Mouse (Mus musculus): ENCODE measurements around the gene Olfr1042. TPM values are rescaled to one million over a fixed set of nuclear protein-coding genes. Genes with fewer than 3 reads are reported as not detected.
"Not testable (repeated sequence)": the region's sequence is repeated elsewhere in the genome, so short reads cannot be mapped to it uniquely, and the experiment has no call there.

Olfr1042 gene
- not detected for total RNA-seq (2021)

GRCm38 (mm10) chr2:86161738-86162137 lies at the start of gene Olfr1042:
Gene Olfr1042 (minus strand): TSS chr2:86161838.
- DNase-seq, result no peak

- DNase-seq, result no peak
These were observed 41.3 kb upstream of the Olfr1042 start, which contains the start of gene Olfr1045 for GRCm38 (mm10) chr2:86202909-86203308. Gene Olfr1045 (minus strand): TSS chr2:86203009.

- DNase-seq, result no peak
These were observed 34.2 kb upstream of the Olfr1042 start for GRCm38 (mm10) chr2:86195863-86196262.

GRCm38 (mm10) chr2:86185583-86185982 lies 23.9 kb upstream of the Olfr1042 start, which contains the start of gene Olfr52:
Gene Olfr52 (minus strand): TSS chr2:86185683.
- no peak for DNase-seq

- no peak for DNase-seq
These were observed 18.3 kb upstream of the Olfr1042 start for GRCm38 (mm10) chr2:86179950-86180349.

GRCm38 (mm10) chr2:86177720-86178119 lies 16.1 kb upstream of the Olfr1042 start, which contains the start of gene Olfr1044:
Gene Olfr1044 (minus strand): TSS chr2:86177820.
- DNase-seq, result no peak

- DNase-seq, result not testable (repeated sequence)
These were observed 13.8 kb upstream of the Olfr1042 start for GRCm38 (mm10) chr2:86175422-86175821.

GRCm38 (mm10) chr2:86167422-86167821 lies 5.8 kb upstream of the Olfr1042 start, which contains the start of gene Olfr1043:
Gene Olfr1043 (minus strand): TSS chr2:86167522.
- DNase-seq, result no peak

GRCm38 (mm10) chr2:86146632-86147031 lies 15.0 kb downstream of the Olfr1042 start, which contains the start of gene Olfr1040:
Gene Olfr1040 (minus strand): TSS chr2:86146732.
- no peak for DNase-seq

- no peak for DNase-seq
These were observed 25.8 kb downstream of the Olfr1042 start, which contains the start of gene Olfr1039 for GRCm38 (mm10) chr2:86135828-86136227. Gene Olfr1039 (minus strand): TSS chr2:86135928.

Other genes with a start within 250 kb of the Olfr1042 start
- gene Olfr1025-ps1, start 246.6 kb downstream of the Olfr1042 start, total RNA-seq (2021), result not detected
- not detected for gene Olfr1026, start 240.3 kb downstream of the Olfr1042 start, total RNA-seq (2021)
- not detected for gene Olfr1028, start 211.4 kb downstream of the Olfr1042 start, total RNA-seq (2021)
- gene Olfr1029, start 187.9 kb downstream of the Olfr1042 start, total RNA-seq (2021), result not detected
- gene Olfr1030, start 182.6 kb downstream of the Olfr1042 start, total RNA-seq (2021), result not detected
- not detected for gene Olfr1031, start 171.5 kb downstream of the Olfr1042 start, total RNA-seq (2021)
- gene Olfr1032, start 156.3 kb downstream of the Olfr1042 start, total RNA-seq (2021), result not detected
- gene Olfr1033, start 141.2 kb downstream of the Olfr1042 start, total RNA-seq (2021), result not detected
- not detected for gene Olfr1034, start 116.0 kb downstream of the Olfr1042 start, total RNA-seq (2021)
- not detected for gene Olfr1036, start 87.8 kb downstream of the Olfr1042 start, total RNA-seq (2021)
- not detected for gene Olfr1037, start 74.5 kb downstream of the Olfr1042 start, total RNA-seq (2021)
- not detected for gene Olfr1039, start 25.9 kb downstream of the Olfr1042 start, total RNA-seq (2021)
- not detected for gene Olfr1040, start 15.1 kb downstream of the Olfr1042 start, total RNA-seq (2021)
- gene Olfr1043, start 5.7 kb upstream of the Olfr1042 start, total RNA-seq (2021), result not detected
- not detected for gene Olfr1044, start 16.0 kb upstream of the Olfr1042 start, total RNA-seq (2021)
- gene Olfr52, start 23.8 kb upstream of the Olfr1042 start, total RNA-seq (2021), result not detected
- not detected for gene Olfr1045, start 41.2 kb upstream of the Olfr1042 start, total RNA-seq (2021)
- not detected for gene Olfr1046, start 57.5 kb upstream of the Olfr1042 start, total RNA-seq (2021)
- gene Olfr1047, start 69.6 kb upstream of the Olfr1042 start, total RNA-seq (2021), result not detected
- gene Olfr1048, start 78.5 kb upstream of the Olfr1042 start, total RNA-seq (2021), result not detected
- gene Olfr1049, start 96.5 kb upstream of the Olfr1042 start, total RNA-seq (2021), result not detected
- gene Olfr1051, start 117.2 kb upstream of the Olfr1042 start, total RNA-seq (2021), result not detected
- gene Olfr1052, start 130.6 kb upstream of the Olfr1042 start, total RNA-seq (2021), result not detected
- gene Olfr1053, start 153.4 kb upstream of the Olfr1042 start, total RNA-seq (2021), result not detected
- not detected for gene Olfr1054, start 173.6 kb upstream of the Olfr1042 start, total RNA-seq (2021)
- not detected for gene Olfr1055, start 188.4 kb upstream of the Olfr1042 start, total RNA-seq (2021)
- not detected for gene Olfr1056, start 200.6 kb upstream of the Olfr1042 start, total RNA-seq (2021)
- not detected for gene Olfr1057, start 216.6 kb upstream of the Olfr1042 start, total RNA-seq (2021)
- gene Olfr1058, start 226.7 kb upstream of the Olfr1042 start, total RNA-seq (2021), result not detected

Data from layer of hippocampus, postnatal 36 days (tissue).